Mouse (Mus musculus) urinary bladder, adult 18-20 months (tissue): Measurements from ENCODE around the gene Uba52.
A peak's percentile ranks its signal among the peaks of the same experiment; 100 is the strongest.

Experiments used
- DNase-seq, 2 experiments: peaks; one replicate each; pipeline ENCODE4 v3.0.0; 2022; ENCODE audit warnings: low spot score in 2 of 2, mixed read lengths in 2 of 2

Gene Uba52

GRCm38 (mm10) chr8:70504291-70504716, 6.3 kb downstream of the Uba52 start:
- DNase-seq: no peak

GRCm38 (mm10) chr8:70503062-70503750, 7.4 kb downstream of the Uba52 start:
- peak; percentile 45 to 51 for DNase-seq

GRCm38 (mm10) chr8:70502540-70502939, 8.1 kb downstream of the Uba52 start:
- DNase-seq: no peak

- no peak for DNase-seq
These were observed 8.6 kb downstream of the Uba52 start for GRCm38 (mm10) chr8:70501820-70502529.

- no peak for DNase-seq
These were observed 10.0 kb downstream of the Uba52 start for GRCm38 (mm10) chr8:70500386-70501301.

- no peak for DNase-seq
These were observed 14.9 kb downstream of the Uba52 start for GRCm38 (mm10) chr8:70495771-70496062.

- no peak for DNase-seq
These were observed 15.4 kb downstream of the Uba52 start for GRCm38 (mm10) chr8:70495001-70495770.

- no peak for DNase-seq
These were observed 16.1 kb downstream of the Uba52 start for GRCm38 (mm10) chr8:70494416-70494945.

- no peak for DNase-seq
These were observed 16.7 kb downstream of the Uba52 start for GRCm38 (mm10) chr8:70493692-70494415.

- DNase-seq: no peak
These were observed 17.6 kb downstream of the Uba52 start, which contains the start of gene Crlf1 for GRCm38 (mm10) chr8:70492664-70493640. Crlf1 (plus strand) TSS chr8:70493158.

GRCm38 (mm10) chr8:70490880-70491495, 19.6 kb downstream of the Uba52 start:
- no peak for DNase-seq

GRCm38 (mm10) chr8:70490061-70490879, 20.3 kb downstream of the Uba52 start:
- DNase-seq: no peak

GRCm38 (mm10) chr8:70489576-70489975, 21.0 kb downstream of the Uba52 start:
- DNase-seq: no peak

GRCm38 (mm10) chr8:70488931-70489470, 21.6 kb downstream of the Uba52 start:
- DNase-seq: no peak

GRCm38 (mm10) chr8:70487993-70488796, 22.4 kb downstream of the Uba52 start:
- peak in 1 of 2 experiments; percentile 34 for DNase-seq

- DNase-seq: no peak
These were observed 23.6 kb downstream of the Uba52 start, which contains the start of gene Tmem59l for GRCm38 (mm10) chr8:70486941-70487520. Tmem59l (minus strand) TSS chr8:70487358.
